Comparison of ENCODE assay signal across 9 mouse cellular contexts in the genomic region with DNA sequence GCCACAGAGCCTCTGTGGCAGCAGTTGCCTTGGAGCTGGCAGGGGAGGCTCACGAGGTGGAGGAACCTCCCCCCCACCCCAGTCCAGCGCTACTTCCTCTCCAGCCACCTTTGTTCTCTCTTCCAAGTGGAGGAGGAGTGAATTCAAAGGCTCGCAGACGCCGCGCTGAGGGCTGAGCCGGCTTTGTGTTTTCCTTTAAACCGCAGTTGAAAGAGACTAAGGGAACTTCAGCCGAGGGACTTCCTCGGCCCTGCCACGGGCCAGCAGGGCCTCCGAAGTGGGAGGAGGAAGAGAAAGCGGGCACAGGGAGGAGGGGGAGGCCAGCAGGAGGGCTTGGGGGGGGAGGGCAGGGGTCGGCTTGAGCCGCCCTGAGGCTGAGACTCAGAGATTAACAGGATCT. TPM values are rescaled to one million over a fixed set of nuclear protein-coding genes. Genes with fewer than 3 reads are reported as not detected.
DNase-seq lines count a peak whose midpoint lies in the region; ATAC-seq and TF ChIP-seq lines count a peak whose summit lies in the region.
"Had no signal": no experiment of that assay in that cellular context is flagged by ENCODE, and none has a peak within 500 bp of the region (broad histone marks: within the 10 kb centered on the region; RNA-seq: fewer than 3 reads in every experiment).

No protein-coding gene starts in this region.

- H3K27me3 ChIP-seq in lung, embryonic 14.5 days (ENCODE audit: insufficient read depth, low read length) = no peaks in the 10 kb centered on the region
- 0 out of 2 replicates have a peak, but pooled peaks cover 5% of the 10 kb centered on the region for H3K27me3 ChIP-seq in limb, embryonic 14.5 days (ENCODE audit: control insufficient read depth, insufficient read depth, low read length)
- no peaks in the 10 kb centered on the region for H3K27me3 ChIP-seq in stomach, embryonic 14.5 days (ENCODE audit: control insufficient read depth, insufficient read depth, low read length)

- H3K4me3 ChIP-seq in lung, embryonic 14.5 days (ENCODE audit: low read depth, low read length) = no peak overlapping the region
- no peak overlapping the region for H3K4me3 ChIP-seq in limb, embryonic 14.5 days (replicated peaks; ENCODE audit: low read length)
- H3K4me3 ChIP-seq in stomach, embryonic 14.5 days (ENCODE audit: low read depth, low read length) = no peak overlapping the region

- peak; percentile 67 for DNase-seq in lung, embryonic 14.5 days
- no peak for DNase-seq in lung, postnatal 25 days (ENCODE audit: low spot score)
- DNase-seq in forelimb bud, embryonic 11.5 days (ENCODE audit: low read depth, low spot score) = peak; percentile 44
- DNase-seq in limb, embryonic 14.5 days (ENCODE audit: low spot score) = no peak
- no peak for DNase-seq in cerebellum, postnatal 10 days
- DNase-seq in B cell, adult 2 months = no peak
- no peak for DNase-seq in thymus, postnatal 25 days

- H3K27ac ChIP-seq in lung, embryonic 14.5 days (ENCODE audit: low read depth) = peak overlapping the region; percentile 65
- no peak overlapping the region for H3K27ac ChIP-seq in limb, embryonic 14.5 days (replicated peaks; ENCODE audit: low read depth, low read length)
- H3K27ac ChIP-seq in stomach, embryonic 14.5 days (ENCODE audit: low read length) = no peak overlapping the region

- H3K4me2 ChIP-seq in lung, embryonic 14.5 days = peak overlapping the region; percentile 35; the same call in 1 of the 2 replicates
- H3K4me2 ChIP-seq in limb, embryonic 14.5 days (replicated peaks; ENCODE audit: low read depth, low read length, severe bottlenecking) = peak overlapping the region; percentile 25; the same call in 1 of the 2 replicates
- H3K4me2 ChIP-seq in stomach, embryonic 14.5 days (replicated peaks; ENCODE audit: low read depth, low read length) = peak overlapping the region; percentile 12; the same call in 1 of the 2 replicates

- under 1% methylated on average over 15 of the region's 15 CpGs for WGBS in lung, embryonic 14.5 days
- 1% methylated on average over 14 of the region's 15 CpGs for WGBS in limb, embryonic 14.5 days
- WGBS in stomach, embryonic 14.5 days = under 1% methylated on average over 15 of the region's 15 CpGs

- no peak for TF ChIP-seq CTCF in lung, embryonic 14.5 days (IDR thresholded peaks at IDR 0.05; ENCODE audit: low read depth)

- TF ChIP-seq POLR2A in limb, embryonic 14.5 days (IDR thresholded peaks at IDR 0.05; ENCODE audit: borderline replicate concordance, extremely low read depth, insufficient read depth, insufficient read length) = no peak

- H3K36me3 ChIP-seq in lung, embryonic 14.5 days (ENCODE audit: insufficient read depth) = no peaks in the 10 kb centered on the region
- no peaks in the 10 kb centered on the region for H3K36me3 ChIP-seq in limb, embryonic 14.5 days (ENCODE audit: control insufficient read depth, insufficient read depth, low read length)
- H3K36me3 ChIP-seq in stomach, embryonic 14.5 days (ENCODE audit: control insufficient read depth, insufficient read depth, low read length) = no peaks in the 10 kb centered on the region

- ATAC-seq in lung, embryonic 14.5 days (ENCODE audit: insufficient read depth) = peak; percentile 53; the same call in 1 of the 2 replicates
- no peak for ATAC-seq in limb, embryonic 14.5 days (ENCODE audit: low FRiP score, low read depth)
- no peak for ATAC-seq in stomach, embryonic 14.5 days (ENCODE audit: insufficient number of reproducible peaks, insufficient read depth, low FRiP score, low read depth)

- H3K9ac ChIP-seq in lung, embryonic 14.5 days = no peak overlapping the region; the same call in 1 of the 2 replicates
- no peak overlapping the region for H3K9ac ChIP-seq in limb, embryonic 14.5 days (ENCODE audit: low read depth, low read length, severe bottlenecking)
- no peak overlapping the region for H3K9ac ChIP-seq in stomach, embryonic 14.5 days (replicated peaks; ENCODE audit: low read depth, low read length)

- 0 out of 2 replicates have a peak, but pooled peaks cover 4% of the 10 kb centered on the region for H3K4me1 ChIP-seq in lung, embryonic 14.5 days (ENCODE audit: insufficient read depth)
- peaks cover 9% of the 10 kb centered on the region for H3K4me1 ChIP-seq in limb, embryonic 14.5 days (ENCODE audit: control insufficient read depth, insufficient read depth, low read length)
- H3K4me1 ChIP-seq in stomach, embryonic 14.5 days (ENCODE audit: control insufficient read depth, insufficient read depth, low read length) = peaks cover 15% of the 10 kb centered on the region

- no peaks in the 10 kb centered on the region for H3K9me3 ChIP-seq in lung, embryonic 14.5 days (ENCODE audit: low read depth, low read length)
- no peaks in the 10 kb centered on the region for H3K9me3 ChIP-seq in limb, embryonic 14.5 days (ENCODE audit: control insufficient read depth, low read length)
- no peaks in the 10 kb centered on the region for H3K9me3 ChIP-seq in stomach, embryonic 14.5 days (ENCODE audit: control insufficient read depth, low read depth, low read length)

RNA-seq across cellular contexts. Expression of gene 1700025C18Rik, which starts 43.0 kb away (rescaled TPM):
- polyA plus RNA-seq in lung, embryonic 14.5 days (2014; fragmentation: Nextera tagmentation; extraction: Ambion mirVana) = not detected in 2 replicates
- not detected in 2 replicates for polyA plus RNA-seq in limb, embryonic 14.5 days (2012; rRNA removed)
- polyA plus RNA-seq in limb, embryonic 14.5 days (2014; fragmentation: Nextera tagmentation; extraction: Ambion mirVana) = not detected in 2 replicates
- polyA plus RNA-seq in stomach, embryonic 14.5 days (2014; fragmentation: Nextera tagmentation; extraction: Ambion mirVana) = not detected in 2 replicates
- polyA plus RNA-seq: liver, adult 2 months had no signal

Comparison
In these comparisons a context has a peak if more than half of its experiments do, and no peak if none do; other contexts are left out.
1. DNase-seq: peak in lung, embryonic 14.5 days (single experiment) and forelimb bud, embryonic 11.5 days (single experiment); none in lung, postnatal 25 days (single experiment), limb, embryonic 14.5 days (single experiment), cerebellum, postnatal 10 days (0 of 2), B cell, adult 2 months (0 of 2) and thymus, postnatal 25 days (single experiment).
2. Peak in every context shown above with its lines, with median percentiles within 50 percentile points of each other: H3K4me2 ChIP-seq.